Mouse (Mus musculus): Measurements from ENCODE around the gene Apoa1. TPM values are rescaled to one million over a fixed set of nuclear protein-coding genes. Genes with fewer than 3 reads are reported as not detected.

Gene Apoa1
- 1,197 and 1,407 TPM in 2 replicates for polyA plus RNA-seq (2012; rRNA removed)

GRCm38 (mm10) chr9:46228491-46228890 lies at the start of gene Apoa1:
Gene Apoa1, plus strand, starts transcription at chr9:46228580.

GRCm38 (mm10) chr9:46235596-46235648 lies 7.0 kb downstream of the Apoa1 start, which contains the start of gene Apoc3:
Gene Apoc3, minus strand, starts transcription at chr9:46235636.

DNA sequence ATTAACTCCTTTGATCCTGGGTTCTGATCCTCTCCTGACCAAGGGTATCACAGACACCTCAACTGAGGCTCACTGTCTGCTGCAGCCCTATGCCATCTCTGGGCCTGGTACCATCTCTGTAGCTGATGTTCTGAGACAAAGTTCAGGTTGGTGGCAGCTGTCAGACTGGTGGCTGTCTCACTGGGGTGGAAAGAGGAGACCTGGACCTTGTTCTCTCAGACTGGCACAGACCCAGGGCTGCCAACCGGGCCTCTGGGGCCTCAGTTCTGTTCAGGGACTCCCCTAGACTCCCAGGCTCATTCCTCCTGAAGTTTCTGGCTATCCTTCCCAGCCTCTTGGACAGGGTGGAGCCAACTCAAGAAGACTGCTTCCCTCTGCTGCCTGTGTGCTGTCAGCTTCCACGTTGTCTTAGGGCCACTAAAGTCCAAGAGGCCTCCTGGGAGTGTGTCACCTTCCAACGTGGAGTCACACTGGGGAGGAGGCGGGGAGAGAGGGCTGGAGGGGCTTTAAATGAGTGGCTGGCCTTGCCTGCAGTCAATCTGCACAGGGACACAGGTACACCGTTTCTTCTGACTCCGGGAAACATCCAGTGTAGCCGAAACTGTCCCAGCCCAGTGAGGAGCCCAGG lies 12.3 kb downstream of the Apoa1 start, which contains the start of gene Apoa4:
Gene Apoa4 (plus strand): TSS at position 171 of the 628 bp plus-strand sequence.

GRCm38 (mm10) chr9:46268343-46268873 lies 40.0 kb downstream of the Apoa1 start, which contains the start of gene Apoa5:
Gene Apoa5, plus strand, starts transcription at chr9:46268633.

DNA sequence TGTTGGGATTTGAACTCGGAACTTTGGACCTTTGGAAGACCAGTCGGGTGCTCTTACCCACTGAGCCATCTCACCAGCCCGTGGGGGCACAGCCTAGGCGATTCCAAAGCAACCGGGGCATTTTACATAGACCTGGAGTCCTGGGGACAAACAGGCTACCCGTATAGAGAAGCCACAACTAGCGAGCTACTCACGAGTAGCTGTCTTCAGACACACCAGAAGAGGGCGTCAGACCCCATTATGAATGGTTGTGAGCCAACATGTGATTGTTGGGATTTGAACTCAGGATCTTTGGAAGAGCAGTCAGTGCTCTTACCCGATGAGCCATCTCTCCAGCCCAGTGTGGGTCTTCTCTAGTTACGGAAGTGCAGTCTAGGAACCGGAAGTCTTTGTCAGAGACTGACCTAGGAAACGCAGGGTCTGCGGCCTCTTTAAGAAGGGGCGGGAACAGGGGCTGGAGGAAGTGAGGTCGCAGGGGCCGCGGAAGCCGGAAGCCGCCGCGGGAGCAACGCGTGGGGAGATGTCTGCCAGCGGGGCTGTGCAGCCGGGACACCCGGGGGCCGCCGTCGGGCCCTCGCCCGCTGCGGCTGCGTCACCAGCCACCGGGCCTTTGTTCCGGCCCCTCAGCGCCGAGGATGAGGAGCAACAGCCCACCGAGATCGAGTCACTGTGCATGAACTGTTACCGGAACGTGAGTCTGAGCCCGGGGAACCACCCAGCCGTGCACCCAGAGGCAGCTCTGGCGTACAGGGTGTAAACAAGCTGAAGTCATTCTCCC lies 44.5 kb downstream of the Apoa1 start, which contains the start of gene Zpr1:
Gene Zpr1 (plus strand): TSS at position 388 of the 778 bp plus-strand sequence.

Other genes starting within 250 kb of the Apoa1 start
- 26.8 and 29.3 TPM in 2 replicates for gene Pafah1b2, start 215.9 kb upstream of the Apoa1 start, polyA plus RNA-seq (2012; rRNA removed)
- 2.6 and 3.3 TPM in 2 replicates for gene Sik3, start 215.8 kb upstream of the Apoa1 start, polyA plus RNA-seq (2012; rRNA removed)
- gene Apoc3, start 7.1 kb downstream of the Apoa1 start, polyA plus RNA-seq (2012; rRNA removed): 1.7 and 2.7 TPM in 2 replicates
- gene Apoa4, start 12.1 kb downstream of the Apoa1 start, polyA plus RNA-seq (2012; rRNA removed): 0.35 and 0.53 TPM in 2 replicates
- 0.46 and 0.53 TPM in 2 replicates for gene Apoa5, start 40.1 kb downstream of the Apoa1 start, polyA plus RNA-seq (2012; rRNA removed)
- 15.9 and 18.5 TPM in 2 replicates for gene Zpr1, start 44.5 kb downstream of the Apoa1 start, polyA plus RNA-seq (2012; rRNA removed)
- 4.8 and 5.3 TPM in 2 replicates for gene Bud13, start 54.4 kb downstream of the Apoa1 start, polyA plus RNA-seq (2012; rRNA removed)
- not detected in 2 replicates for gene 4931429L15Rik, start 91.4 kb downstream of the Apoa1 start, polyA plus RNA-seq (2012; rRNA removed)